Mouse (Mus musculus): ENCODE measurements around the gene Nepn.

- TF ChIP-seq POLR2A (IDR thresholded peaks at IDR 0.05; ENCODE audit: insufficient read depth, low read length) (no peak), EP300 (IDR thresholded peaks at IDR 0.05; ENCODE audit: insufficient read depth, low read depth, low read length) (no peak), CTCF (IDR thresholded peaks at IDR 0.05; ENCODE audit: low read depth, low read length) (no peak)
These were observed 12.3 kb upstream of the Nepn start for GRCm38 (mm10) chr10:52376422-52376821.

Data from ES-Bruce4 (cell line).